Mouse (Mus musculus) E14TG2a.4 (cell line): ENCODE measurements at regions not wholly inside any gene's neighbourhood (a gene's known extent, or its start where the extent isn't known, plus 50 kb on each side); places are given as distances from the start of the nearest gene placed in this dataset.

Experiments
- CTCF ChIP-seq: conservative IDR thresholded peaks from 2 replicates; pipeline ENCODE4 v1.5.1; 2014; ENCODE audit warnings: low read length
- NANOG ChIP-seq: IDR thresholded peaks from 2 replicates; pipeline ENCODE4 v1.6.1; 2014; ENCODE audit warnings: borderline replicate concordance, low read length, mixed read lengths

- no peak for TF ChIP-seq CTCF
- TF ChIP-seq NANOG, result no peak
These were observed 171.4 kb downstream of the Kctd12 start for GRCm38 (mm10) chr14:102811022-102811421.
